Mouse (Mus musculus) layer of hippocampus, adult 11-12 months (tissue): ENCODE data around the gene Tcte3.
"Not testable (repeated sequence)": the region's sequence is repeated elsewhere in the genome, so short reads cannot be mapped to it uniquely, and the experiment has no call there.

Experiments used
- DNase-seq: peaks from one replicate; pipeline ENCODE4 v3.0.0; 2022; ENCODE audit warnings: low spot score

The Tcte3 gene

GRCm38 (mm10) chr17:15041175-15041729, at the start of gene Tcte3, which contains the start of the genes Ermard and Gm3448:
Tcte3 (minus strand) TSS chr17:15041488.
Ermard (plus strand) TSS chr17:15041208.
Gm3448 (minus strand) TSS chr17:15041537.
- not testable (repeated sequence) for DNase-seq

- no peak for DNase-seq
Observed at GRCm38 (mm10) chr17:15088591-15089001, 47.3 kb upstream of the Tcte3 start.

- DNase-seq: no peak
Observed at GRCm38 (mm10) chr17:15088166-15088565, 46.9 kb upstream of the Tcte3 start.

GRCm38 (mm10) chr17:15085006-15085405, 43.7 kb upstream of the Tcte3 start:
- no peak for DNase-seq

- no peak for DNase-seq
Observed at GRCm38 (mm10) chr17:15084226-15084848, 43.0 kb upstream of the Tcte3 start.

- peak; percentile 42 for DNase-seq
Observed at GRCm38 (mm10) chr17:15077536-15077935, 36.2 kb upstream of the Tcte3 start.

- DNase-seq: no peak
Observed at GRCm38 (mm10) chr17:15075033-15075432, 33.7 kb upstream of the Tcte3 start.

- no peak for DNase-seq
Observed at GRCm38 (mm10) chr17:15072211-15072610, 30.9 kb upstream of the Tcte3 start.

GRCm38 (mm10) chr17:15069124-15069523, 27.8 kb upstream of the Tcte3 start:
- peak; percentile 30 for DNase-seq

GRCm38 (mm10) chr17:15068040-15068792, 26.9 kb upstream of the Tcte3 start:
- no peak for DNase-seq

- DNase-seq: no peak
Observed at GRCm38 (mm10) chr17:15066911-15067310, 25.6 kb upstream of the Tcte3 start.

- DNase-seq: no peak
Observed at GRCm38 (mm10) chr17:15066066-15066465, 24.8 kb upstream of the Tcte3 start.

- DNase-seq: peak; percentile 37
Observed at GRCm38 (mm10) chr17:15065391-15066024, 24.2 kb upstream of the Tcte3 start.

- no peak for DNase-seq
Observed at GRCm38 (mm10) chr17:15060356-15060755, 19.1 kb upstream of the Tcte3 start.

- no peak for DNase-seq
Observed at GRCm38 (mm10) chr17:15059646-15060045, 18.4 kb upstream of the Tcte3 start.

- no peak for DNase-seq
Observed at GRCm38 (mm10) chr17:15058161-15058591, 16.9 kb upstream of the Tcte3 start.

- DNase-seq: peak; percentile 80
Observed at GRCm38 (mm10) chr17:15055925-15056324, 14.6 kb upstream of the Tcte3 start.

GRCm38 (mm10) chr17:15053829-15054200, 12.5 kb upstream of the Tcte3 start:
- DNase-seq: not testable (repeated sequence)

- DNase-seq: not testable (repeated sequence)
Observed at GRCm38 (mm10) chr17:15053183-15053828, 12.0 kb upstream of the Tcte3 start.

GRCm38 (mm10) chr17:15052766-15053165, 11.5 kb upstream of the Tcte3 start:
- DNase-seq: not testable (repeated sequence)

- not testable (repeated sequence) for DNase-seq
Observed at GRCm38 (mm10) chr17:15050338-15050737, 9.1 kb upstream of the Tcte3 start.

GRCm38 (mm10) chr17:15040455-15040854, 833 bp downstream of the Tcte3 start:
- not testable (repeated sequence) for DNase-seq
